Mouse (Mus musculus): Measurements from ENCODE around the gene Akt1s1. TPM values are rescaled to one million over a fixed set of nuclear protein-coding genes. Genes with fewer than 3 reads are reported as not detected.
A peak's percentile ranks its signal among the peaks of the same experiment; 100 is the strongest.

The Akt1s1 gene
- polyA plus RNA-seq, 1 experiment from 2014 or later = 89.5 TPM

- DNase-seq (ENCODE audit: low spot score) = no peak
- H3K36me3 ChIP-seq = peaks cover 45% of the 10 kb centered on the region
- 33% methylated on average over 6 of the region's 6 CpGs for WGBS
- peaks cover 73% of the 10 kb centered on the region for H3K4me1 ChIP-seq
- peak overlapping the region; percentile 95 for H3K27ac ChIP-seq (replicated peaks)
- no peaks in the 10 kb centered on the region for H3K27me3 ChIP-seq (ENCODE audit: low read depth, poor library complexity, severe bottlenecking)
- H3K9me3 ChIP-seq (replicated peaks) = no peaks in the 10 kb centered on the region
- H3K4me3 ChIP-seq = peak overlapping the region; percentile 90
Measured at GRCm38 (mm10) chr7:44891611-44892010, 42.8 kb downstream of the Akt1s1 start.

GRCm38 (mm10) chr7:44892276-44892921 is 43.6 kb downstream of the Akt1s1 start, which contains the start of gene Med25:
TSS of gene Med25 (minus strand) at chr7:44892712.
- Histone ChIP-seq H3K27ac (replicated peaks) (peak within 1 kb of the TSS; percentile 95), H3K27me3 (ENCODE audit: low read depth, poor library complexity, severe bottlenecking) (no peaks in the 10 kb centered on the region), H3K9me3 (replicated peaks) (no peaks in the 10 kb centered on the region), H3K4me1 (peaks cover 74% of the 10 kb centered on the region), H3K36me3 (peaks cover 39% of the 10 kb centered on the region), H3K4me3 (peak within 1 kb of the TSS; percentile 90)
- WGBS = under 1% methylated on average over 56 of the region's 56 CpGs
- peak; percentile 96 for DNase-seq (ENCODE audit: low spot score)

GRCm38 (mm10) chr7:44893197-44893596 is 44.4 kb downstream of the Akt1s1 start:
- Histone ChIP-seq H3K4me3 (peak overlapping the region; percentile 90), H3K36me3 (peaks cover 35% of the 10 kb centered on the region), H3K9me3 (replicated peaks) (no peaks in the 10 kb centered on the region), H3K4me1 (peaks cover 80% of the 10 kb centered on the region), H3K27ac (replicated peaks) (peak overlapping the region; percentile 95), H3K27me3 (ENCODE audit: low read depth, poor library complexity, severe bottlenecking) (no peaks in the 10 kb centered on the region)
- WGBS = 15% methylated on average over 8 of the region's 8 CpGs
- DNase-seq (ENCODE audit: low spot score) = peak; percentile 45

- no peaks in the 10 kb centered on the region for H3K9me3 ChIP-seq (replicated peaks)
- peaks cover 35% of the 10 kb centered on the region for H3K36me3 ChIP-seq
- peak overlapping the region; percentile 95 for H3K27ac ChIP-seq (replicated peaks)
- no peaks in the 10 kb centered on the region for H3K27me3 ChIP-seq (ENCODE audit: low read depth, poor library complexity, severe bottlenecking)
- no peak for DNase-seq (ENCODE audit: low spot score)
- no peak overlapping the region for H3K4me3 ChIP-seq
- peaks cover 80% of the 10 kb centered on the region for H3K4me1 ChIP-seq
- WGBS = 88% methylated on average over 3 of the region's 3 CpGs
Measured at GRCm38 (mm10) chr7:44894175-44894574, 45.4 kb downstream of the Akt1s1 start.

GRCm38 (mm10) chr7:44895206-44895592 is 46.4 kb downstream of the Akt1s1 start:
- 62% methylated on average over 7 of the region's 7 CpGs for WGBS
- H3K27ac ChIP-seq (replicated peaks) = peak overlapping the region; percentile 95
- H3K36me3 ChIP-seq = peaks cover 36% of the 10 kb centered on the region
- no peak for DNase-seq (ENCODE audit: low spot score)
- peak overlapping the region; percentile 75 for H3K4me3 ChIP-seq
- no peaks in the 10 kb centered on the region for H3K27me3 ChIP-seq (ENCODE audit: low read depth, poor library complexity, severe bottlenecking)
- peaks cover 85% of the 10 kb centered on the region for H3K4me1 ChIP-seq
- H3K9me3 ChIP-seq (replicated peaks) = no peaks in the 10 kb centered on the region

- peaks cover 85% of the 10 kb centered on the region for H3K4me1 ChIP-seq
- peak; percentile 93 for DNase-seq (ENCODE audit: low spot score)
- H3K27ac ChIP-seq (replicated peaks) = peak within 1 kb of the TSS; percentile 95
- under 1% methylated on average over 34 of the region's 34 CpGs for WGBS
- H3K27me3 ChIP-seq (ENCODE audit: low read depth, poor library complexity, severe bottlenecking) = no peaks in the 10 kb centered on the region
- H3K36me3 ChIP-seq = peaks cover 36% of the 10 kb centered on the region
- H3K4me3 ChIP-seq = peak within 1 kb of the TSS; percentile 75
- no peaks in the 10 kb centered on the region for H3K9me3 ChIP-seq (replicated peaks)
Measured at GRCm38 (mm10) chr7:44895593-44896434, 47.0 kb downstream of the Akt1s1 start, which contains the start of gene Fuz. TSS of gene Fuz (plus strand) at chr7:44896079.

GRCm38 (mm10) chr7:44896499-44896898 is 47.7 kb downstream of the Akt1s1 start:
- WGBS = 44% methylated on average over 10 of the region's 10 CpGs
- peaks cover 35% of the 10 kb centered on the region for H3K36me3 ChIP-seq
- H3K9me3 ChIP-seq (replicated peaks) = no peaks in the 10 kb centered on the region
- DNase-seq (ENCODE audit: low spot score) = no peak
- H3K4me1 ChIP-seq = peaks cover 85% of the 10 kb centered on the region
- peak overlapping the region; percentile 95 for H3K27ac ChIP-seq (replicated peaks)
- no peaks in the 10 kb centered on the region for H3K27me3 ChIP-seq (ENCODE audit: low read depth, poor library complexity, severe bottlenecking)
- peak overlapping the region; percentile 75 for H3K4me3 ChIP-seq

- WGBS = 39% methylated on average over 19 of the region's 19 CpGs
- Histone ChIP-seq H3K36me3 (peaks cover 53% of the 10 kb centered on the region), H3K4me1 (peaks cover 82% of the 10 kb centered on the region), H3K27ac (replicated peaks) (peak overlapping the region; percentile 69), H3K27me3 (ENCODE audit: low read depth, poor library complexity, severe bottlenecking) (no peaks in the 10 kb centered on the region), H3K9me3 (replicated peaks) (no peaks in the 10 kb centered on the region), H3K4me3 (peak overlapping the region; percentile 75)
- peak; percentile 39 for DNase-seq (ENCODE audit: low spot score)
Measured at GRCm38 (mm10) chr7:44898607-44899006, 49.8 kb downstream of the Akt1s1 start.

- no peak for DNase-seq (ENCODE audit: low spot score)
- peaks cover 64% of the 10 kb centered on the region for H3K4me1 ChIP-seq
- 88% methylated on average over 11 of the region's 11 CpGs for WGBS
- no peaks in the 10 kb centered on the region for H3K27me3 ChIP-seq (ENCODE audit: low read depth, poor library complexity, severe bottlenecking)
- peaks cover 73% of the 10 kb centered on the region for H3K36me3 ChIP-seq
- H3K9me3 ChIP-seq (replicated peaks) = no peaks in the 10 kb centered on the region
- H3K27ac ChIP-seq (replicated peaks) = peak overlapping the region; percentile 68
- peak overlapping the region; percentile 41; the same call in 1 of the 2 replicates for H3K4me3 ChIP-seq
Measured at GRCm38 (mm10) chr7:44900632-44901031, 51.8 kb downstream of the Akt1s1 start.

- H3K36me3 ChIP-seq = peaks cover 80% of the 10 kb centered on the region
- peak; percentile 78 for DNase-seq (ENCODE audit: low spot score)
- 20% methylated on average over 21 of the region's 21 CpGs for WGBS
- H3K9me3 ChIP-seq (replicated peaks) = no peaks in the 10 kb centered on the region
- H3K4me1 ChIP-seq = peaks cover 61% of the 10 kb centered on the region
- H3K4me3 ChIP-seq = peak overlapping the region; percentile 41
- H3K27me3 ChIP-seq (ENCODE audit: low read depth, poor library complexity, severe bottlenecking) = no peaks in the 10 kb centered on the region
- peak overlapping the region; percentile 68 for H3K27ac ChIP-seq (replicated peaks)
Measured at GRCm38 (mm10) chr7:44901230-44901722, 52.5 kb downstream of the Akt1s1 start.
